Mouse (Mus musculus) embryo, embryonic 11.5 days (tissue): Measurements from ENCODE around the gene Hacl1.

Source experiments
- DNase-seq: peaks from one replicate; pipeline ENCODE4 v3.0.0-alpha.2; 2012; ENCODE audit warnings: low read depth, low spot score

Hacl1 gene

GRCm38 (mm10) chr14:31662555-31663211 is 21.6 kb upstream of the Hacl1 start:
- DNase-seq: no peak

DNA sequence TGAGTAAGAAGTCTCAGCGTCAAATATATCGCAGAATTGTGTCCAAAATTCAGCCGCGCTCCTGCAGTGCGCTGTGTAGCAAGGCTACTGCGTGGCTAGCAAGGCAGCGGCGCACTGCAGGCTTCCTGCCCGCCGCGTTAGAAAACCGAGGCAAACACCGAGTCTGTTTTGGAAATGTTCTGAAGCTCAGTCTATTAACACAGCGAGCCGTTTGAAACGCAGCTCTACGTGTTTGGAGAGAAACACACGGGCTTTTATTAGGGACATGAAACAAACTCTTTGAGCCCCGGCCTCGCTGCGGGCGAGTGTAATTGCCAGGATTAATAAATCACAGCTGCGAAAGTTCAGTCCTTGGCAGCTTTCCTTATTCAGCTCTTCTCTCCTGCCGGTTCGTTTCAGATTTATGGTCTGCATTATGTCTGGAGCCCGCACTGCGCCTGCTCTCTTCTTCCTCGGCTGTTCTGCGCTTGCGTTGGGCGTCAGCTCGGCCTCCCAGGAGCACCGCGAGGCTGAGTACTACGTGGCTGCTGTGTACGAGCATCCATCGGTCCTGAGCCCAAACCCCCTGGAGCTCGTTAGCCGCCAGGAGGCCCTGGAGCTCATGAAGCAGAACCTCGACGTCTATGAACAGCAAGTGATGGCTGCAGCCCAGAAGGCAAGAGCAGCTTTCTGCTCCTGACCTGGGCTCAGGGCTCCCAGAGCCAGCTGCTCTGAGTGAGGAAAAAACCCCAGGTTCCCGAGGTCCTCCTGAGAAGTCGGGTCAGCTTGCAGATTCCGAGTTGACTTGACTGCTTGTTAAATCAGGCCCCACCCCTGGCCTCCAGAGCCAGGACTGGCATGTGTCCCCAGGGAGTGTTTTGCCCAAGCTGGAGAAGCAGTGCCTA is 20.8 kb upstream of the Hacl1 start:
- peak; percentile 82 for DNase-seq

DNA sequence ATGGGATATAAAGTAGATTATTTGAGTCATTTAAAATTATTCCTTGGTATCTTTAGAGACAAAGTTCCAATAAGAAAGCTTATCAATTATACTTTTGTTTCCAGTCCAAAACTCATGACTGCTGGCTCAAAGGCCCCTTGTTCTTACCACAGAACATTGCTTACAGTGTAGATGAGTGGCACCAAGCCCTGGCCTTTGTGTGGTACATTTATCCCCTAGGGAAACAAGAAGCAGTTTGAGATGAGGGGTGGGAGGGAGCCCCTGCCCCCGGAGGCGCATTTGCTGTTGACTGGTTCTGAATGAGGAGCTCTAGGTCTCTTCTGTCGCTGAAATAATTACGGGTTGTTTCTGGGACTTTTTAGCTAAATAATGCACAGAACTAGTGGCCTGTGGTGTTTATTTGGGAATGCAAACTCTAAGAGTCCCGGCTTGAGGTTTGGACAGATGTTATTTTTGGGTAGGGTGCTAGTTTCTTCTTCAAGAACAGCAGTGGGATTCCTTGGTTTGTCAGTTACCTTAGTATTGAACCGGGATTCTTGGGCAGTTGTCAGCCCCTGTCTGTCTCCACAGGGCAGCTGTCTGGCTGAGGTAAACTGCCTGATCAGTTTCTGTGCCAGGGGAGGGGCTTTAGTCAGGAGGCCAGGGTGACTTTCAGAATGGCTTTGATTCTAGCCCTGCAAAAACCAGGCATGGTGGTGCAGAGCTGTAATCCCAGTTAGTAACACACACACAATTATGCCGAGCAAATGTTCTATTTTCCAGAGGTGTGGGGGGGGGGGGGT is 19.4 kb upstream of the Hacl1 start:
- DNase-seq: no peak

GRCm38 (mm10) chr14:31659501-31660181 is 18.6 kb upstream of the Hacl1 start:
- no peak for DNase-seq

- DNase-seq: no peak
Observed at GRCm38 (mm10) chr14:31658126-31658680, 17.1 kb upstream of the Hacl1 start.

DNA sequence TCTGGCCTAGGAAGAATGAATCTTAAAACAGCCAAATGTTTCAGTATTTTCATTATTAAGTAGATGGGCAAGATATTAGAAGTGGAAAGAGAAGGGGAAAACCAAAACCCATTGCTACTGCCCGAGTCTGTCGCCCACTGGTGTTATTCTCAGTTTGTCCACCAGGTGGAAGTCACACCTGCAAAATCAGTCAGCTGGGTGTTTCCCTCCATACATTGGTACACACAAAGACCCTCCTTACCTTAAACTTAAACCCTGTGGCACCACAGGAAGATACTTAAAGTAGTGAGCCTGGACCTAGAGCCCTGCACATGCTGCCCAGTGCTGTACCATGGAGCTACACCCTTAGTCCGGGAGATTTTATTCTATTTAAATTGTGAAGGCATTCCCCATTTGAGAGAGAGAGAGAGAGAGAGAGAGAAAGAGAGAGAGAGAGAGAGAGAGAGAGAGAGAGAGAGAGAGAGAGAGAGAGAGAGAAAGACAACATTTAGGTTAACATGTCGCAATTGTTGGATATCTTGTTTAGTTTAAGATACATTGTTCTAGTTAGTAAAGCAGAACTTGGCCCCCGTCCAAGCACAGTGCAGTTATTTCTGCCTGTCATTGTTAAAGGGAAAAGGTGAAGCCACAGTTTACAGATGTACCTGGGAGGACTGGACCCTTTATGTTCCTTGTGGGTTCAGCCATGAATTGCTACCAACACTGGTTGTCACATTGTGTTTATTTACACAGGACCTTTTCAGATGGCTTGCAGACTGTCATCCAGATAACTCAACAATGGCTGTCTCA is 16.0 kb upstream of the Hacl1 start:
- peak; percentile 63 for DNase-seq

DNA sequence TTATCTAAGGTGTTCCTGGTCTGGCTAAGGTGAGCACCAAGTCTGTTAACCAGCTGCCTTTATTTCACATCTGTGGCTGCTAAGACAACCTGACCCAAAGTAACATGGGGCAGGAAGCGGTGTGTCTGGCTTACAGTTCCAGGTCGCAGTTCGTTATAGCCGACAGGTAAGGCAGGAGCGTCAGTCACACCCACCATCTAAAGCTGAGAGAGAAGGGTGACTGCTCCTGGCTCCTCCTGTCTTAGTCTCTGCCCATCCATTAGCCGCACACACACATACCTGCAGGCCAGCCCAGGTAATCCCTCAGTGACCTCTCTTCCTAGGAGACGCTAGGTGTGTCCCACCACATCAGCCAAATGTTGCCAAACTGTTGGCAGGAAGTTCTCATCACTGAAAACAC is 15.3 kb upstream of the Hacl1 start:
- DNase-seq: no peak

DNA sequence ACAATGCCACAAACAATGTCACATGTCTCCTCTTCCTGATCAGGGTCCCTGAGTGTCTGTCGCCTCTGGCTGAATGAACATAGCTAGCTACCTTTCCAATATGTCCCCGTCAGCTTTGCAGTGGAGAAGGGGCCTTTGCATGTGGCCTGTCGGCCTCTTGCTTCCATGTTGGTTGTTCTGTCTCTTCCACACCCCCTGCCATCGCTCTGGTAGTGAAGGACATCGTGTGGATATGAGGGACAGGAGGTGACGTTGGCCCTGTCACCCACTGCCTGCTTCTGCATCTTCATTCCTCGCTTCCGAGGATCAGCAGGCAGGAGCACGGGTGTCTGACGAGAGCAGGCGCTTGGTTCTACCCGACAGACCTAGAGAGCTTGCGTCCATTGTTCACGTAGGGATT is 14.3 kb upstream of the Hacl1 start:
- no peak for DNase-seq

DNA sequence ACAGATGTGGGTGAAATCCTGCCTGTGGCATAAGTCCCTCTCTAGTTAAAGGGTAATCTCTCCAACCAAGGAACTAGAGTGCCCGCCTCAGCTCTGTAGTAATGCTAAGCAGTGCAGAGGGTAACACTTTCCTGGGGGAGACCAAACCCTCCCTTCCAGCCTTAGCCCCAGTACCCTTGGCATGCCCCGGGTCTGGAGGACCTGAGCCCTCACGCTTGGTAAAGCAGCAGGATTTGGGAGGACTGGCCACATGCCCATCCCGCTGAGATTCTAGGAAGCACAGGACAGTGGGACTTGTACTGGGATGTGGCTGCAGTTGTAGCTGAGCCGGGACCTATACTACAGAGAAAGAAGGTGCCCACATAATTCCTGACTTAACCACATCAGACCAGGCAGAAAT is 13.7 kb upstream of the Hacl1 start:
- DNase-seq: no peak

DNA sequence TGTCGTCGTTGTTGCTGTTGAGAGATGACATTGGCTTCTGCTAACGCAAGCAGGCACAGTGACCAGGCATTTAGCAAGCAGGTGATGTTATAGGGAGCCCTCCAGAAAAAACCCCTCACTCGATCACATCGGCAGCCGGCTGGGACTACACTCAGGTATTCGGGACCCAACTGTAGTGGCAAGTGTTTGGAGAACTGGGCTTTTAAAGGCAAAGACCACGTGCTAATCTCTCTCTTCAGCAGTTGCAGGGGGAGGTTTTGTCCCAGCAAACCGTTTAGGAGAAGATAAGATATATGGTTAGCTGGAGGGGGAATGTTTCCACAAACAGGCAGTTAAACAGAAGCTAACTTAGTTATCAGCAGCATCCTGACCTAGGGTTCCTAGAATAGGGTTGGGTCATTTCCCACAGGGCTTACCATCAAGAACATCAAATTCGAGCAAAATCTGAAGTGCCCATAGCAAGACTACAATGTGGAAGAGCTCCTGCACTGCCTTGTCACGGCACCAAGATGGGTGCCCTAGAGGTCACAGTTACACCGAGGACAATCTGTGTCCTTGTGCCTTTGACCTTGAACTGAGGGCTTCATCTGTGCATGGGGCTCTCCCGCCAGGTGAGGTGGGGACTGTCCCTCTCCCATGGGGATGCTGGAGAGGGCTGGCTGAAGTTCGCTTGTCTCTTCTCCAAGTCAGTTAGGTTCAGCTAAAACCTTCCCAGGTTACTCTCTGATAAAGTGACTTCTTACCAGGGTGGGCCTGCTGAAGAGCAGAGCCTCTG is 12.2 kb upstream of the Hacl1 start:
- no peak for DNase-seq

GRCm38 (mm10) chr14:31652624-31653023 is 11.5 kb upstream of the Hacl1 start:
- no peak for DNase-seq

DNA sequence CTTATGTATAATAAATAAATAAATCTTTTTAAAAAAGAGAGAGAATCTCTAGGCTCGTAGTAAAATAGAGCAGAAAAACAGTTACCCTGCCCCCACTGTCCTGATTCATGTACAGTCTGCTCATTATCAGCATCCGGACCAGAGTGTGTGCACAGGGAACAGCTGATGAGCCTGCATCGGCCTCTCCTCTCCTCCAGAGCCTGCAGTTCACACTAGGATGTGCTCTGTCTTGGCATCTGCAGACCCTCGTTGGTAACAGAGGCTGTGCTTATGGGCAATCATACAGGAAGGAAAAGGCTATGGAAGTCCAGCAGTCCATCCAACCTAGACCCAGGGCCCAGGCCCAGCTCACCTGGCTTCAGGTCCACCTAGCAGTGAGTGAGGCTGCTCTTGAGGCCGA is 11.0 kb upstream of the Hacl1 start:
- DNase-seq: no peak

GRCm38 (mm10) chr14:31651206-31651605 is 10.1 kb upstream of the Hacl1 start:
- no peak for DNase-seq

DNA sequence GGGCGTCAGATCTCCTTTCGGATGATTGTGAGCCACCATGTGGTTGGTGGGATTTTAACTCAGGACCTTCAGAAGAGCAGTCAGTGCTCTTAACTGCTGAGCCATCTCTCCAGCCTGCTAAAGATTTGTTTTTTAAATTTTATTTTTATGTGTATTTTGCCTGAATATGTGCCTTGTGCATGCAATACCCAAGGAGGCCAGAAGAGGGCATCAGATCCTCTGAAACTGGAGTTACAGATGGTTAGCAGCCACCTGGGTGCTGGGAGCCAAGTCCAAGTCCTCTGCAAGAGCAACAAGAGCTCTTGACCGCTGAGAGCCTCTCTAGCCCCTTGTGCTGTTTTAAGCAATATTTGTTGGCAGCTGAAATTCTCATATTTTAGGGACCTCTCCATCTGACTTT is 9.3 kb upstream of the Hacl1 start:
- no peak for DNase-seq

GRCm38 (mm10) chr14:31647991-31648390 is 6.9 kb upstream of the Hacl1 start:
- DNase-seq: no peak

GRCm38 (mm10) chr14:31645920-31646319 is 4.8 kb upstream of the Hacl1 start:
- DNase-seq: no peak

GRCm38 (mm10) chr14:31644931-31645547 is 4.0 kb upstream of the Hacl1 start:
- no peak for DNase-seq

- DNase-seq: no peak
Observed at GRCm38 (mm10) chr14:31644183-31644830, 3.2 kb upstream of the Hacl1 start.
